Mouse (Mus musculus): ENCODE data around the gene Cdx2.
A peak's percentile ranks its signal among the peaks of the same experiment; 100 is the strongest.

The Cdx2 gene

GRCm38 (mm10) chr5:147317321-147317720 is 10.3 kb upstream of the Cdx2 start:
- DNase-seq (ENCODE audit: inconsistent ontology term) = no peak

- no peak for DNase-seq (ENCODE audit: inconsistent ontology term)
Measured at GRCm38 (mm10) chr5:147315432-147316075, 8.5 kb upstream of the Cdx2 start.

DNA sequence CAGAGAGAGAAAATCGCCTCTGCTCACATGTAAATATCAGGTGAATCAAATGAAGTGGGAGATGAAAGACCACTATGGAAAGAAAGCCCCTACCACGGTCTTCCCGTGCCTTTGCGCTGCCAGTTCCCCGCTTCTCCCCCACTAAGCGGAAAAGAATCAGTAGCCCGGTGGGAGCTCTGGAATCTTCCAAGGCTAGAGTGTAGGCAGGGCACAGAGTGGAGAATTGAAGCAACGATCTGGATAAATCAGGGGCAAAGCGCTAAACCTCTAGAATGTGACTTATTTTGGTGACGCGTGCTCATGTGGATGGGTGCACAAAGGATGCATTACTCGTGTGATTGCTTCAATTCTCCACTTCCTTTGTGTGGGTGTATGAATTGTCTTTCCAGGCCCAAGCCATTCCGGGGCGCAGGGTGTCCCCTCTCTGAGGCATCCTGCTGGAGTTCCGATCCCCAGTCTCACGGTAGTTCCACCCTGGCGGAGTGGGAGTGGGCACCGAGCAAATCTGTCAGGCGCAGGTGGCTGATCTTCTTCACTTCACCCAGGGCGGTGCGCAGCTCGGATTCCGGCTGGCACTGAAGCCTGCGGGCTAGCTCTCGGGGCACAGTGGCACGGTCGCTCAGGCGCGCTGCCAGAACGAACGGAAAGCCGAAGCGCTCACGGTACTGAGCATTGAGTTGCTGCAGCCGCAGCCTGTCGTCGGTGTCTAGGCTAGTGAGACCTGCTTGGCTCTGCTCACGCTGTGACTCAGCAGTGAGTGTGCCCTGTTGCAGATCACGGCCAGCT is 7.8 kb upstream of the Cdx2 start:
- DNase-seq (ENCODE audit: inconsistent ontology term) = peak; percentile 83

GRCm38 (mm10) chr5:147312830-147313685 is 6.0 kb upstream of the Cdx2 start:
- no peak for DNase-seq (ENCODE audit: inconsistent ontology term)

DNA sequence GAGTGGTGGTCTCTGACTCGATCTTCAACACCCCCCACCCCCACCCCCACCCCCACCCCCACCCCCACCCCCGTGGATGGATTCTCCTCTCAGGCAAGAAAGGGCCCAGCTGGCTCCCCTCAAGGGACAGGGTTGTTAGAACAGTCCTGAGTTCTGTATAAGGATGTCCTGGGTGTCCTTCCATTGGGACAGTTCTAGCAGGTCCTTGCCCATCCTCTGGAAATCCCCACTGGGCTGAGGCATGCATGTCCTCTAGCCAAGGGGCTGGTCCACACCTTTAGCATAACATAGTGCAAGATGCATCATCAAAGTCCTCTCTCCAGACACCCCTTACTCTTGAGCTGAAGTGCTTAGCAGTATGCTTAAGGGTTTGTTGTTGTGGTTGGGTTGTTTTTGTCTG is 2.7 kb upstream of the Cdx2 start:
- DNase-seq (ENCODE audit: inconsistent ontology term) = no peak

DNA sequence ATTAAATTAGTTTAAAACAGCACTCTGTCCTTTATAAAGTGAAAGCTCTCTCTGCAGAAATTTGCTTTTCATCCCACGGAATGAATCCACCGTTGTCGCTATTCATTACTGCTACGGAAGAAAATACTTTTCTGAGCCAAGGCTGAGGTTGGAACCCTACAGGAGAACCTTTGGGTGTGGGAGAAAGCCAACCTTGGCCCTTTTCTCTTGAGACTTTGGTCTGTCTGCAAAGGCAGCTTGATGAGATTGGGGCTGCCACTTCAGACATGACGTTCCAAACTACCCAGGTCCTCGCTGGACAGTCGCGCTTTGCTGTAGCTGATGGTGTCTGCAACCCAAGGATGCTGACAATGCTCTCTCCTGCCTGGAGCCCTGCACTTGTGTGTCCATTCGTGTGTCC is 1.4 kb upstream of the Cdx2 start:
- no peak for DNase-seq (ENCODE audit: inconsistent ontology term)

- DNase-seq (ENCODE audit: inconsistent ontology term) = no peak
Measured at GRCm38 (mm10) chr5:147307398-147307785, 322 bp upstream of the Cdx2 start.

GRCm38 (mm10) chr5:147305856-147306637 is 1.0 kb downstream of the Cdx2 start:
- DNase-seq (ENCODE audit: inconsistent ontology term) = no peak

- DNase-seq (ENCODE audit: inconsistent ontology term) = no peak
Measured at GRCm38 (mm10) chr5:147305166-147305565, 1.9 kb downstream of the Cdx2 start.

DNA sequence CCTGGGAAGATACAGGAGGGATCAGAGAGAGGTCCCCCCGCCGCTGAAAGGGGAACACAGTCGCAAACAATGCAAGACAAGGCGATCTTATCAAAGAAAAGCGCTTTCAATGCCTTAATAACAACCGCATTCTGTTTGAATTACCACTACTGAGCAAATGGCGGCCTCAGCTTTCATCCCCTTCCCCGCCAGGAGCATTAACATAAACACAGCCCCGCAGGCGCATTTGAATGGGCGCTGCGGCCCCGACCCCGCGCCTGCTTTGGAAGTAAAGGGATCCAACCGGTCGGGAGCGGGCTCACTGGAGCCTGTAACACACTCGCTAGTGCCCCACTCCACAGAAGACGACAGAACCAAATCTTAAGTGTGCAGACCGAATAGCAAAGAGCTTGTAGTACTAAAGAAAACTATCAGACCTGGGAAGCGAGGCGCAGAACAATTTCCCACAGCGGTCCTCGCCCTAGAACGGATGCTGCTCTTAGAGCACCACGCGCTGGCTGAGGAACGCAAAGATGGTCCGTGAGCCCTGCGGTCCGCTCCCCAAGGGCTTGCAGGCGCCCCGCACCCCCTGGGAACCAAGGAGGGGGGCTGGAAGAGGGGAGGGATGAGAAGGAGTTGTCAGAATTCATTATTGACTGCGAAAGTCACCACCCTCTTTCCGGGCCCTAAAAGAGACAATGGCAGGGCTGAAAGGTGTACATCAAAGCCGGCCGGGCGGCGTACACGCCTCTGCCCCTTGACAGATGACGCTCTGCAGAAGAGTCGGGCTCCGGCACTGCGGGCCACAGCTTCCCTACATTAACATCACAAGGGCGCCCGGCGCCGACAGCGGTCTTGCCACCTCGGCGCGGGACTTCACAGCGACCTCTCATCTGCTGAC is 2.6 kb downstream of the Cdx2 start:
- no peak for DNase-seq (ENCODE audit: inconsistent ontology term)

DNA sequence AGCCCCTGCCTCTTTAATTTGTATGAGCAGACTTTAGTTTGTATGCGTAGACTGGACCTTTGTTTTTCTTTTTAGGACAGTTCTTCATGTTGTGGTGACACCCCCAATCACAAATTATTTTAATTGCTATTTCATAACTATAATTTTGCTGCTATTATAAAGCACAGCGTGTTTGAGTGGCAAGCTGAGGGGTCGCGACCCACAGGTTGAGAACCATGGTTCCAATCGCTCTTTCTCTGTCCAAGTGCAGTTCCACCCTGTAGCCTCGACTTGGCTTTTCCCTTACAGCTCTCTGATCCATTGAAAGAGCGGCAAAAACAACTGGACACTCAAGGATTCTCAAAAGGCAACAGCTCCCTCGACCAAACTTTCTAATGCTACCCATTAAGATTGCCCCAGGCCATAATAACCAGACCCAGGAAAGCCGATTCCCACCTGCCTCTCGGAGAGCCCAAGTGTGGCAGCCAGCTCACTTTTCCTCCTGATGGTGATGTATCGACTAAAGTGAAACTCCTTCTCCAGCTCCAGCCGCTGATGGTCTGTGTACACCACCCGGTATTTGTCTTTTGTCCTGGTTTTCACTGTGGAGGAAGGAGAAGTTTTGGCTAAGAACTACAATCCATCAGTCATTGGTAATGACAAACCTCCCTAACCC is 4.2 kb downstream of the Cdx2 start:
- DNase-seq (ENCODE audit: inconsistent ontology term) = no peak

- no peak for DNase-seq (ENCODE audit: inconsistent ontology term)
Measured at GRCm38 (mm10) chr5:147302141-147302540, 4.9 kb downstream of the Cdx2 start.

- no peak for DNase-seq (ENCODE audit: inconsistent ontology term)
Measured at GRCm38 (mm10) chr5:147301781-147302070, 5.3 kb downstream of the Cdx2 start.

DNA sequence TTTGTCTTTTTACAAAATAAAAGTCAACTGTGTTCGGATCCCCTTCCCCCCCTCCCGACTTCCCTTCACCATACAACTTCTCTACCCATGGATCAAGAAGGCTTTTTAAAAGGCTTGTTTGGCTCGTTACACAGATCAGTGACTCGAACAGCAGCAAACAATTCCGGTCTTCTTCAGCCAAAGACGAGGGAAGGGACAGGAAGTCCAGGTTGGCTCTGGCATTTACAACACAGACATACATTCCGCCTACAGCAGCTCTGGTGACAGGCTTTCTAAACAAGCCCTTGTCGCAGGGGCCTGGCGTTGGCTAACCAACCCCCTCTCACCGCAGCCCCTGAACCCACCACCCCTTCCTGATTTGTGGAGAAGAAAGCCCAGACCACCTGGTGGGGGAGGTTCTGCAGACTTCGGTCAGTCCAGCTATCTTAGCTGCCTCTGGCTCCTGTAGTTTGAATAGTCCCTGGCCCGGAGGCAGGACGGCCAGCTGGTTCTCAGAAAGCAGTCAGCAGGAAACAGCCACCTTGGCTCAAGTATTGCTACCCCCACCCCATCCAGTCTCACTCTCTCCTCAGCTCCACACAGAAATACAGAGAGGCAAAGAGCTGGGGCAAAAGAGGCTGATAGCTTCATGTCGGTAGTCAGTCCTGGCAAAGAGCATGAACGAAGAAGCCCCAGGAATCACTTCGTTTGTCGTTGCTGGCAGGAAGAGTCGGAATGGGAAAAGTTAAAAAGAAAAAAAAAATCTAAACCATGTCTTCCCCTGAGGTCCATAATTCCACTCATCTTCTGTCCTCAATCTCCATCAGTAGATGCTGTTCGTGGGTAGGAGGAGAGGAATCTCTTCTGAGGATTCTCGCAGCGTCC is 5.9 kb downstream of the Cdx2 start:
- DNase-seq (ENCODE audit: inconsistent ontology term) = no peak

DNA sequence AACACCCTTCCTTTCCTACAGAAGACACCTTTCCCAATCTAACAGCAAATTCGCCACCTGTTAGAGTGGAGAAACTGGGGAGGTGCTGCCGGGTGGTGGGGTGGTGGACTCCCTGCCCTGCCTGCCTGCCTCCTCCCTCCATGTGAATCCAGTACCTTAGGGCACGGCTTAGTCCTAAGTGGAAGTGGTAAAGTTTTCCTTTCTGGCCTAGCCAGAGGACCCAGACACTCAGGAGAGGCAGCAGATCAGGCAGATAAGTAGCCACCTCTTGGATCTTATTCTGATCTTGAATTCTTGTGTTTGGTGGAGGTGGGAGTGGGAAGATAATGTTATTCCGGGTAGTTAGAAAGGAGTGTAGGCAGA is 7.1 kb downstream of the Cdx2 start:
- no peak for DNase-seq (ENCODE audit: inconsistent ontology term)

DNA sequence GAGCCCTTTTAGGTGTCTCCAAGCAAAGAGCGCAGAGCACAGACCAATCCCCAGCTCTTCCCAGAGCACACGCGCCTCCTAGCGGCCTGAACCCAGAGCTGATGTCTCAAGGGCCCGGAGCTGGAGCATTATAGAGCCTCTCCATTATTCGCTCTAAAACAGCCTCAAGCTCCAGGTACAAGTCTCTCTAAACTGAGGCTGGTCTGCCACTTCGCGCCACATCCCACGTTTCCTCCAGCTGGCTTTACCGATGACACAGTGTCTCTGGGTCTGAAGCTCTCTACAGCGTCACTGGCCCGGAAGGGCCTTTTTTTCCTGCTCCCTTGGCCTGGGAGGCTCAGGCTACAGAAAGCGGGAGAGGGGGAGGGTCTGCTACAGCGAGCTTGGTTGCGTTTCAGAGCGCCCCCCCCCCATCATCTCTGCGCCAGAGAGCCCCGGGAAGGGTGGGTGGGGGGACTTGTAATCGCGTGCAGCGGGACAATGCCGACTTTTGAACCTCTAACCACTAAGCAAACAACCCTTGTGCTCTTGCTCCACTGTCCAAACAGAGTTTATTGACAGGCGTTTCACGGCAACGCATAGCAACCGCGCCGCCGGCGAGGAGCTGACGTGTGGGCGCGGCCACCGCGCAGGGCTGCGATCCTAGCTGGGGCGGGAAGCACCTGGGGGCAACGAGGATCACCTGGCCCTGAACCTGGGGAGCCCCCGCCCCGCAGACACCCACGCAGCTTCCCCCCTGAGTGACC is 7.6 kb downstream of the Cdx2 start:
- no peak for DNase-seq (ENCODE audit: inconsistent ontology term)

DNA sequence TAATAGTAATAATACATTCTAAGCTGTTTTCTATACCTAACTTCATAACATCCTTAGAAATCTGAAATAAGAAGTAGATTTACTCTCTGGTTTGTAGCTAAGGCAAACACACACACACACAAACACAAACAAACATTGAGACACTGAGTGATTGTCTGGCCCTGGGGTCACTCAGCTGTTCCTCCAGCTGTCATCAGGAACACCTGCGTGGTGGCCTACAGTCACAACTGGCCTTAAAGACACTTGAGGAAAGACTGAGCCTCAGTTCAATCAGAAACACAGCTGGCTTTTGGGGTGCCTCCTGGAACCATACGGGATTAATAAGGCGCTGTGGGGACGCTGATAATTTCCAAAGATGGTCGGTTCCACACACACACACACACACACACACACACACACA is 9.8 kb downstream of the Cdx2 start:
- DNase-seq (ENCODE audit: inconsistent ontology term) = no peak

GRCm38 (mm10) chr5:147294121-147294520 is 12.9 kb downstream of the Cdx2 start:
- DNase-seq (ENCODE audit: inconsistent ontology term) = no peak
